Mouse (Mus musculus) hindbrain, embryonic 15.5 days (tissue): ENCODE measurements around the gene Arhgap6. TPM values are rescaled to one million over a fixed set of nuclear protein-coding genes. Genes with fewer than 3 reads are reported as not detected.

ENCODE experiments used
- ATAC-seq: fragments of 200-750 bp; cut with Nextera tagmentation; 2 replicates; pipeline ENCODE4 v1.8.0; 2017; ENCODE audit warnings: low read depth, moderate number of reproducible peaks, moderate TSS enrichment; ENCODE audit not compliant: low FRiP score
- H3K27ac ChIP-seq: fragments of 300-500 bp; sonication (generic); replicated peaks from 2 replicates; pipeline ENCODE4 v1.5.1; 2015; ENCODE audit warnings: mild to moderate bottlenecking, inconsistent platforms
- H3K27me3 ChIP-seq: fragments of 300-500 bp; sonication (generic); 2 replicates; pipeline ENCODE4 v1.6.1; 2015; ENCODE audit warnings: control low read depth, inconsistent platforms
- H3K36me3 ChIP-seq: fragments of 300-500 bp; sonication (generic); 2 replicates; pipeline ENCODE4 v1.6.1; 2015; ENCODE audit warnings: control low read depth, inconsistent platforms
- H3K4me1 ChIP-seq: fragments of 300-500 bp; sonication (generic); replicated peaks from 2 replicates; pipeline ENCODE4 v1.6.1; 2015; ENCODE audit warnings: control low read depth, inconsistent platforms
- H3K4me2 ChIP-seq: fragments of 300-500 bp; sonication (generic); 2 replicates; pipeline ENCODE4 v1.6.1; 2015; ENCODE audit warnings: moderate library complexity, mild to moderate bottlenecking, inconsistent platforms
- H3K4me3 ChIP-seq: fragments of 300-500 bp; sonication (generic); 2 replicates; pipeline ENCODE4 v1.5.1; 2015; ENCODE audit warnings: mild to moderate bottlenecking, inconsistent platforms
- H3K9ac ChIP-seq: fragments of 300-500 bp; sonication (generic); 2 replicates; pipeline ENCODE4 v1.6.1; 2015; ENCODE audit warnings: inconsistent platforms
- H3K9me3 ChIP-seq: fragments of 300-500 bp; sonication (generic); 2 replicates; pipeline ENCODE4 v1.6.1; 2016; ENCODE audit warnings: control low read depth, inconsistent platforms
- WGBS: fragments of 180-500 bp; shearing (Covaris S2); methylation state at CpG from one replicate; pipeline ENCODE4 v1.1.7; 2015; 5-methylcytosine and 5-hydroxymethylcytosine counted together
- polyA plus RNA-seq: library from polyadenylated mRNA; unstranded; fragments of >200 nt; fragmentation: Nextera tagmentation; extraction: Ambion mirVana; gene quantifications from 2 replicates; pipeline ENCODE4 v1.2.1, GENCODE M21; 2015

Gene Arhgap6
- polyA plus RNA-seq, 1 experiment from 2014 or later = 1.2 TPM

DNA sequence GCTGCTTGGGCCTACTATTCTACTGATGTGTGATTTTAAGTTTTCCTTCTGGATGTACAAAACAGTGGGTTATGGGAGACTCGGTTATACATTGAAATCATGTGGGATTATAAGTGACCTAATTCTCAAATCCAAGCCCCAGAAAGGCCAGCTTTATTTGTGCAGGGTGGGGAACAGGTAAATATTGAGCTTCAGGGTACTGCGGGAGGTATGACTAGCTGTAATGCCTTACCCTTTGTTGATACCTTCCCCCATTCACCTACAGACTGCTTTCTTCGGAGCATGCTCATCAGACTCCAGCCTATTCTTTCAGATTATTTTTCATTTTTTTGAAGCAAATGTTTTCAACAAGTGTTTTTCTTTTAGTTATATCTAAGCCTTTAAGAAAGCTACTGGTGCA is 286.7 kb downstream of the Arhgap6 start:
- no peak for ATAC-seq

DNA sequence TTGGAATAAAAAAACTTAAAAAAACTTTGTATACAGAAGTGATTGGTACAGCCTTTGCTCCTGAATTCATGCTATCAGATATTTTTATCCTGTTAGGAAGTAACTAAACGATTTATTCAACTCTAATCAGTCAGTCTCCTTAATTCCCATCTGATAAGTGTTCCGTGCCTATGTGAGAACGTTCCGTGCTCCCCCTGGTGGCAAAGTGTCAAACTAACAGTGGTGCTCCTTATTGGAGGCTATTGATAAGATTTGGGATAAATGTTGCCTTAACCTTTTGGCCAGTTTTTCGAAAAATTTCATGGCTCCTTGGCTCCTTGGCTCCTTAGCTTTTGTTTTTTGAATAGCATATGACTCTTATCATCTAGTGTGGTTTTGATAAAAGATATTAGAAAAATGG is 291.0 kb downstream of the Arhgap6 start:
- no peak for ATAC-seq
- WGBS = 11% methylated on average over 5 of the region's 5 CpGs
- no peaks in the 10 kb centered on the region for H3K4me1 ChIP-seq
- no peak overlapping the region for H3K4me3 ChIP-seq
- H3K27me3 ChIP-seq = 0 out of 2 replicates have a peak, but pooled peaks cover 4% of the 10 kb centered on the region
- H3K9ac ChIP-seq = no peak overlapping the region
- H3K4me2 ChIP-seq = no peak overlapping the region
- H3K27ac ChIP-seq = no peak overlapping the region
- H3K9me3 ChIP-seq = no peaks in the 10 kb centered on the region
- no peaks in the 10 kb centered on the region for H3K36me3 ChIP-seq

More for the DNA sequence above, 286.7 kb downstream of the Arhgap6 start:
- Histone ChIP-seq H3K9ac (no peak overlapping the region), H3K36me3 (no peaks in the 10 kb centered on the region), H3K4me1 (no peaks in the 10 kb centered on the region), H3K27ac (no peak overlapping the region), H3K27me3 (0 out of 2 replicates have a peak, but pooled peaks cover 3% of the 10 kb centered on the region), H3K4me3 (no peak overlapping the region), H3K9me3 (no peaks in the 10 kb centered on the region), H3K4me2 (no peak overlapping the region)
- 90% methylated on average over 3 of the region's 3 CpGs for WGBS

DNA sequence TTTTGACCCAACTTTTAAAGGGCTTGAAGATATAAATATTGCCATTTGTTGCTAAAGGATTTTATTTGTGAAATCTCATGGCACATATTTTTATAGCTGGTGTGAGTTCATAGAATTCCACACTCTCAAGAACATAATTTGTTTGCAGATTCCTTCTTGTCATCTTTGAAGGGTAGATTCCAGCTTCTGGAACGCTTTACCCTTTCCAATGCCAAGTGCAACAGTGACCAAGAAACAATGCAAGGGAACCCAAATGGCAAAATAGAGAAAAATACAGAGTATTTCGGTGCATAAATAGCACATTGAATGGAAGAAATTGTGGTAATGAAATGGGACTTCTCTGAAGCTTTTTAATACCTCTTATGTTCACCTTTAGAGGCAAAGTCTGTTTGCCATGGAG is 294.3 kb downstream of the Arhgap6 start:
- H3K27ac ChIP-seq = no peak overlapping the region
- 83% methylated on average over 2 of the region's 2 CpGs for WGBS

DNA sequence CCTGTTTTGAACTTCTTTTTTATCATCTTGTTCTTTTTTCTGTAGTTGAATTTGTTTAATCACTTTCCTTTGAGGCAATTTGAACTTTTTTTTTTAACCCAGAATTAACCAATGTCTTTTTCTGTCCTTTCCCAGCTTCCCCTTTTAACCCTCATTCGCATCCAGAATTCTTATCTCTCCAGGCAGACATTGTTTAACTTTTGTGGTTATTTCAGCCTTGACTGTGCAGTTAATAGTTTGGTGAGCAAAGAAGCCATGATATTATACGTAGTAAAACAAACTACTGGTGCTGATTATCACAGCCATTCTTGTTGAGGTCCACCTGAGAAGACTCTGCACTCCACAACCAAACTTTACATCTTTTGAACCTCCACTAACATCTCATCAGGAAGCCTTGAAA is 299.7 kb downstream of the Arhgap6 start:
- no peaks in the 10 kb centered on the region for H3K27me3 ChIP-seq
- no peak for ATAC-seq
- H3K4me3 ChIP-seq = no peak overlapping the region
- no peak overlapping the region for H3K9ac ChIP-seq
- H3K36me3 ChIP-seq = no peaks in the 10 kb centered on the region
- 86% methylated on average over 2 of the region's 2 CpGs for WGBS
- no peaks in the 10 kb centered on the region for H3K9me3 ChIP-seq
- H3K4me2 ChIP-seq = no peak overlapping the region
- H3K27ac ChIP-seq = no peak overlapping the region
- no peaks in the 10 kb centered on the region for H3K4me1 ChIP-seq

More for the DNA sequence above, 294.3 kb downstream of the Arhgap6 start:
- Histone ChIP-seq H3K9ac (no peak overlapping the region), H3K27me3 (0 out of 2 replicates have a peak, but pooled peaks cover 4% of the 10 kb centered on the region), H3K4me1 (no peaks in the 10 kb centered on the region), H3K9me3 (no peaks in the 10 kb centered on the region), H3K4me2 (no peak overlapping the region), H3K4me3 (no peak overlapping the region), H3K36me3 (no peaks in the 10 kb centered on the region)
- ATAC-seq = no peak

DNA sequence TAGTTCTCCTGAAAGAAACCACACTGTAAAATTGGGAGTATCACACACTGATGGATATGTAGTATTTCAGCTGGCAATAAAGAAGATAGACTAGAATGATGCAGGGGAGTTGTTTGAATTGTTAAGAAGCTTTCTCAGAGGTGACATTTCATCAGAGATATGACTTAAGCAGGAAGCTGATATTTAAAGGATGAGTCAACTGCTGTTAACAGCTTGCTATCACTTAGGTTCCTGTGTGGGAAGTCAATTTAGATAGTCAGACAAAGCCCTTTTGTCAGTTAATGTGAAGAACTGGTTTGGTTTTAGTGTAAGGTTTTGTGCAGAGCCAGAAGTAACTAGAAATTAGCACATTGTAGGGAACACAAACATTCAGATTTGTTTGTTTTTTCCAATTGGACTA is 300.7 kb downstream of the Arhgap6 start:
- ATAC-seq = no peak
- Histone ChIP-seq H3K9me3 (no peaks in the 10 kb centered on the region), H3K27me3 (no peaks in the 10 kb centered on the region), H3K27ac (no peak overlapping the region), H3K36me3 (no peaks in the 10 kb centered on the region), H3K4me1 (no peaks in the 10 kb centered on the region), H3K9ac (no peak overlapping the region), H3K4me3 (no peak overlapping the region), H3K4me2 (no peak overlapping the region)

DNA sequence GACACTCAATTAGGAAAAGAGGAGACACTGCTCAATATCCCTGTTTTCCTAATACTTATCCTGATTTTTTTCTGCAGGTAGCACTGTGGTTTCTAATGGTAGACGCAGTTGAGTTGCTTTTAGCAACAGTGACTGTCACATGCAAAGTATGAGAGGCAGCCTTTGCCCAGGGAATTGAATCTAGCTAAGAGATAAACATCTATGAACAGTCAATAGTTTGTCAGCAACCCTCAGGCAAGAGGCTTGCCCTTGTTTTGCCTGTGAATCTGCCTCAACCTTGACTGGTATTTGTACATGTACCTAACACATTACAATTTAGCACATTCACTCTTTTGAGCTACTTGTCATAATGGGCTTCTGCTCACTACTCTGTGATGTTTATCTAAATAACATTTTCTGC is 307.8 kb downstream of the Arhgap6 start:
- ATAC-seq = no peak

DNA sequence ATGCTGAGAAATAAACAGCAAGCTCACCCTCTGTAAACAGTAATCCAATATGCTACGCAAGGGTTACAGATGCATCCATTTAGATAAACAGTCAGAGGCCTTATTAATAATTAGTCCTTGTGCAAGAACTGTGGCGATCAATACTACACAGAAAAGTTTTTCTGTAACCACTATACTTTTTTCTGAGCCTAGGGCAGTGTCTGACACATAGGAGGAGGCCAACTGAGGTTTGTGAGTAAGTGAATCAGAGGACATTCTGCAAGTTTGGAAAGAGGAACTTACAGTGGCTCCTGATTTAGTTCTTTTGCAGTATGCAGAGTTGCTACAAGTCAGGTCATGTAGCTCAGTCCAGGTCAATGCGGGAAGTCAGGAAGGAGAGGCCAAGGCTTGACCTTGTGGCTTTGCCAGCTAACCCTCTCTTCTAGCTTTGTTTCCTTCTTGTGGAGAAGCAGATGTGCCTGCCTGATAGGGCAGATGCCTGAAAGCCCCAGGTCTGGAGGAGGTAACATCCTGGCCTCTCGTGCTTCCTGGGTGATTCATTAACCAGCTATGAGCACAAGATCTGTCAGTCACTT is 311.2 kb downstream of the Arhgap6 start:
- no peak for ATAC-seq
- no peaks in the 10 kb centered on the region for H3K9me3 ChIP-seq
- WGBS = 72% methylated on average over 4 of the region's 4 CpGs

More for the DNA sequence above, 307.8 kb downstream of the Arhgap6 start:
- no peaks in the 10 kb centered on the region for H3K9me3 ChIP-seq
- H3K27me3 ChIP-seq = no peaks in the 10 kb centered on the region
- no peaks in the 10 kb centered on the region for H3K4me1 ChIP-seq
- no peak overlapping the region for H3K4me2 ChIP-seq
- no peak overlapping the region for H3K9ac ChIP-seq
- WGBS = 96% methylated on average over 1 of the region's 1 CpGs
- H3K27ac ChIP-seq = no peak overlapping the region
- no peak overlapping the region for H3K4me3 ChIP-seq
- H3K36me3 ChIP-seq = no peaks in the 10 kb centered on the region

DNA sequence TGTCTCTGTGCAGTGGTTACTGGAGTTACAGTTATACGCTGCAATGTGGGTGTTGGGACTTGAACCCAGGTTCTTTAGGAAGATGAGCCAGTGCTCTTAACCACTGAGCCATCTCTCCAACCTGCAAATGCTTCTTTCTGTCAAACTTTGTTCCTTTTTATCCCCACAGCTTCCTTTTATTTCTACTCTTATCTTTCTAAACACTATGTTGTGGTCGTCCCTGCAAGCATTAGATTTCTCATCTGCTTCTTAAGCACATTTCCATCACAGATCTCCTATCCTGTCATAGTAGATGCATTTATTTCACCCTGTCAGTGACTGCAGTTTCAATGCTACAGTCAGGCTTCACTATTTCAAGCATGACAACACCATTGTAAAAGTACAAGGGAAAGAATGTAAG is 312.5 kb downstream of the Arhgap6 start:
- 80% methylated on average over 2 of the region's 2 CpGs for WGBS
- no peak overlapping the region for H3K9ac ChIP-seq
- no peak overlapping the region for H3K27ac ChIP-seq
- H3K36me3 ChIP-seq = no peaks in the 10 kb centered on the region
- H3K4me2 ChIP-seq = no peak overlapping the region
- H3K27me3 ChIP-seq = no peaks in the 10 kb centered on the region
- ATAC-seq = no peak
- H3K4me3 ChIP-seq = no peak overlapping the region
- no peaks in the 10 kb centered on the region for H3K4me1 ChIP-seq
- H3K9me3 ChIP-seq = no peaks in the 10 kb centered on the region

More for the DNA sequence above, 311.2 kb downstream of the Arhgap6 start:
- no peak overlapping the region for H3K9ac ChIP-seq
- H3K27ac ChIP-seq = no peak overlapping the region
- H3K4me3 ChIP-seq = no peak overlapping the region
- H3K36me3 ChIP-seq = no peaks in the 10 kb centered on the region
- no peaks in the 10 kb centered on the region for H3K27me3 ChIP-seq
- no peaks in the 10 kb centered on the region for H3K4me1 ChIP-seq
- no peak overlapping the region for H3K4me2 ChIP-seq

DNA sequence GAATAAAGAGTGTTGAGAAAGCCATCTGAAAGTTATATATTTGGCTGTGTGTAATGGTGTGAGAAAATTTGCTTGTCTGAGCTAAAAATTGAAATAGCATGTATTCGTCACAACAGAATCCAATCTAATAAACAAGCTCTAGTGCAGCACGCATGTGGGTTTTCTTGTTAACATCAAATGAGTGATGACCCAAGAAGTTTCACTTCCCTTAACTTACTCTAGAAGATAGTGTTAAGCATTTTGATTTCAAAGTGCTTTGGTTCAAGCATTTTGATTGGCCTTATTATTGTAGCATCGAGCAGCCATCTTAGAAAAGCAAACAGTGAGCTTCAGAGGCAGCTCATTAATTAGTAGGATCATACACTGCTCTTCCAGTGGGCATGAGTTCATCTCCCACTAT is 315.1 kb downstream of the Arhgap6 start:
- no peaks in the 10 kb centered on the region for H3K4me1 ChIP-seq
- no peak overlapping the region for H3K27ac ChIP-seq
- no peaks in the 10 kb centered on the region for H3K9me3 ChIP-seq
- H3K4me2 ChIP-seq = no peak overlapping the region
- 87% methylated on average over 3 of the region's 3 CpGs for WGBS
- H3K4me3 ChIP-seq = no peak overlapping the region
- no peaks in the 10 kb centered on the region for H3K36me3 ChIP-seq
- H3K9ac ChIP-seq = no peak overlapping the region
- no peaks in the 10 kb centered on the region for H3K27me3 ChIP-seq
- ATAC-seq = no peak

DNA sequence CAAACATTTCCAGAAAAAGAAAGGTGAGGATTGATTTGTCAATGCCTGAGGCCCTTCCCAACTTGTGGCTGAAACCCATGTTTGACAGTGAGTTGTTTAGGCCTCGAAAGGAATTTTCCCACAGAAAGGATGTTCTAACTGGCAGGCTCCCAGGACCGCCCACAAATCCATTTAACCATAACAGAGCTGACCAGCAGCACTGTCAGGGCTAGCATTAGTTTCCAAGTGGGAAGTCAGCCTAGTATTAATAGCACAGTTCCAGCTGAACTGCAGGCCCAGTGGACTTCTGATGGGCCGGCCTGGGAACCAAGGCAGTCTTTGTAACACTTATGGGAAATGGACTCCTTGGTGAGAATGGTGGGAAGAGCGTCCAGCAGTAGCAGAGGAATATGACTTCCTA is 317.8 kb downstream of the Arhgap6 start:
- Histone ChIP-seq H3K27me3 (no peaks in the 10 kb centered on the region), H3K4me3 (no peak overlapping the region), H3K27ac (no peak overlapping the region), H3K9me3 (no peaks in the 10 kb centered on the region), H3K9ac (no peak overlapping the region), H3K4me1 (no peaks in the 10 kb centered on the region), H3K36me3 (no peaks in the 10 kb centered on the region), H3K4me2 (no peak overlapping the region)
- no peak for ATAC-seq
- 67% methylated on average over 4 of the region's 4 CpGs for WGBS

DNA sequence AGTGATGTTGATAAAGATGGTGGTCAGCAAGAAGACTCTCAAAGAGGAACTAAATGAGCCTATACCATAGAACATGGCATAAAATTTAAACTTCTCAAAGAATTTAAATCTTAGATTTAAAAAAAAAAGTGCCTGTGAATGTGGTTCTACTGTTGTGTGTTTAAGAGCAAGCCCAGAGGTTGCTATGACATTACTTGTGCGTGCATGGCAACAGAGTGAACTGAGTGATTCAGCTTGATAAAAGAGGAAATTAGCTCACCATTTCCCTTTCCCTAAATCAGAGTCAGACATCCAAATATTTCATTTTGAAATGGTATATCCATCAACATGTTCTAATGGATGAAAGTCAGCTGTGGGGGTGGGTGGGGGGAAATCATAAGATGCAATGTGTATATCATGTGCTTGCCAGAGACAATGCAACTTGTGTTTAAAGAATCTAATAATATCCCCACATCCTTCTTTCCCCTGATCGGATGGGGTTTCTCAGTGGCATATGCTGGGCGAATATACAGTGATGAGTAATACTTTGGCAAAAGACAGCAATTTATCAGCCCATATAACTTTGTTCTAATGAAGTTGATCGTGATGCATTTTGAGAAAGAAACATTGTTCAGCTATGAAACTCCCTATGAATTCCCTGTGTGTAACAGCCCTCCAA is 328.3 kb downstream of the Arhgap6 start:
- Histone ChIP-seq H3K27ac (no peak overlapping the region), H3K4me3 (no peak overlapping the region), H3K9ac (no peak overlapping the region), H3K9me3 (no peaks in the 10 kb centered on the region), H3K4me2 (no peak overlapping the region), H3K4me1 (no peaks in the 10 kb centered on the region), H3K36me3 (no peaks in the 10 kb centered on the region), H3K27me3 (no peaks in the 10 kb centered on the region; the same call in 1 of the 2 replicates)
- no peak for ATAC-seq
- 87% methylated on average over 4 of the region's 4 CpGs for WGBS

DNA sequence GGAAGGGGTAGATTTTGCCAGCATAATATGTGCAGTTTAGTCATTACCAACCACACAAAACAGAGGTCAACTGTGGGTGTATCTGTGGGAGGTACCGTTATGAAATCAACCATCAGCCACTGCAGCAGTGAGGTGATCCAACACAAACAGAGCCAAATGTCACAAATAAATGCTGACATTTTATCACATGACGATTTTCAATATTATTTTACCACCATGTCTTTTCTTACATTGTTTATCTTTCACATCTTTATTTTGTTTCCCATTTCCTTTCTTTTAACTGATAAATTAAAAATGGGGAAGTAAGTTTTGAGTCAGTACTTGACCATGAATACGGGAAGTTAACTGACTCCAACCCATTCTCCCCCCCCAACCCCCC is 328.9 kb downstream of the Arhgap6 start:
- H3K9me3 ChIP-seq = no peaks in the 10 kb centered on the region
- no peak overlapping the region for H3K4me3 ChIP-seq
- WGBS = 86% methylated on average over 3 of the region's 3 CpGs
- H3K4me1 ChIP-seq = no peaks in the 10 kb centered on the region
- no peaks in the 10 kb centered on the region for H3K36me3 ChIP-seq
- no peak overlapping the region for H3K4me2 ChIP-seq
- H3K9ac ChIP-seq = no peak overlapping the region
- H3K27me3 ChIP-seq = no peaks in the 10 kb centered on the region; the same call in 1 of the 2 replicates
- no peak overlapping the region for H3K27ac ChIP-seq
- no peak for ATAC-seq

DNA sequence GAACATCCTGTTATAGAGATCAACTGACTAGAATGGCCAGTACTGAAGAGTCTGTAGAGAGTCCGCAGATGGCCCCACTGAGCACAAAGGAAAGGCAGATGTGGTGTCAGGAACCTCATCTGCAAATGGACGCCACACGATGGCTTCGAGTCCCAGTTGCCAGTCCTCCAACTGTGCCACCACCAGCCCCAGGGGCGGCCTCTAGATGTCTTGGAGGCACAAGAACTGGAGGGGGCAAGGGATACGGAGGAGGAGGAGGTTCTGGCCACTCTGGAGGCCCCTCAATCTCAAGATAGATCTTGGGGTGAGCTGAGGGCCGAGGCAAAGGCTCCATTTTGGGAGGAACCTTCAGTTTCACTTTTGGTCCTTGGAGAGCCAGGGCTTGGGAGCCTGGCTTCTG is 344.9 kb downstream of the Arhgap6 start:
- H3K27ac ChIP-seq = no peak overlapping the region
- H3K4me1 ChIP-seq = no peaks in the 10 kb centered on the region
- no peak overlapping the region for H3K9ac ChIP-seq
- no peaks in the 10 kb centered on the region for H3K36me3 ChIP-seq
- H3K4me2 ChIP-seq = no peak overlapping the region
- no peaks in the 10 kb centered on the region for H3K9me3 ChIP-seq
- ATAC-seq = no peak
- H3K4me3 ChIP-seq = no peak overlapping the region
- 90% methylated on average over 7 of the region's 7 CpGs for WGBS
- no peaks in the 10 kb centered on the region for H3K27me3 ChIP-seq
